Mouse (Mus musculus) ovary, postnatal 36 days (tissue): ENCODE data around the gene Lamb1.

Experiments used
- DNase-seq: peaks from one replicate; pipeline ENCODE4 v3.0.0; 2022; ENCODE audit warnings: low spot score, mixed read lengths

Gene Lamb1

DNA sequence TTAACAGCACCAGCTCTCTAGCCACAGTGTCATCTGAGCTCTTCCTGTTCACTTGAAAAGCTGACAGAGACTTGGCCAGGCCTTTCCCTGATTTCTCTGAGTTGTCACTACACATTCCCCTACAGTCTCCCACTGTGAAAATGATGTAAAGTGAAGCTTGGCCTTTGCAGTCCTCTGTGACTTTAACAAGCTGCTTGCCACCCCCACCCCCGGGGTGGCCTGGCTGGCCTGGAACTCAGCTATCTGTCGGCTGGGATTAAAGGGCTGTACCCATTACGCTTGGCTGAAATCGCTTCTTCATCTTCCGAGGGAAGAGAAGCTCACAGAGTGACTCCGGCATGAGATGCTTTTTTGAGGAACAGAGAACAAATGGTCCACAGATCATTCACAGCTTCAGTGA lies 50.9 kb downstream of the Lamb1 start:
- DNase-seq, result no peak

DNA sequence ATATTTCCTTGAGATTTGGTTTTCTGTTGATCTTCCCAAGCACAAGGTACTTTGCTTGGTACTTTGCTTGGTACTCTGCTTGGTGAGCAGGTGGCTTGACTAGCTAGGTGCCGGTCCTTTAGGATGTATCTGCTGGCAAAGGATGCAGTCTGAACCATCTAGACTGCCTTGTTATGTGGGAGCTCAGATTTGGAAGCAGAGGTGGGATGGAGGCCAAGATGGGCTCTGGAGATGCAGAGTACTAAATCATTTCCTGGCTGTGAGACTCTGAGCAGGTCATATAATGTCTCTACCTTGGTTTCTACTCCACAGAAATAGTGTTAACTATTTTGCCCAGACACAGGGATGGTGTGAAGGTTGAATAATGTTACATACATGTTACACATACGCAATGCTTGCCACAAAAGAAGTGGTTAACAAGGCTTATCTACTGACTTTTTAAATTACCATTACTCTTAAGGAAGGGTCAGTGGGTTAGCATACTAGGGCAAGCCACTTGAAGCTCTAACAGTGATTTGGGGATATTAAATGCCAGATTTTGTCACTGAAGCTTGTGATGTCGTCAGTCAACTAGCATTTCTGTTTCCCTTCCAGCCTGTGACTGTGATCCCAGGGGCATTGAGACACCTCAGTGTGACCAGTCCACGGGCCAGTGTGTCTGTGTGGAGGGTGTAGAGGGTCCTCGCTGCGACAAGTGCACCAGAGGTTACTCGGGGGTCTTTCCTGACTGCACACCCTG lies 52.8 kb downstream of the Lamb1 start:
- DNase-seq, result no peak

DNA sequence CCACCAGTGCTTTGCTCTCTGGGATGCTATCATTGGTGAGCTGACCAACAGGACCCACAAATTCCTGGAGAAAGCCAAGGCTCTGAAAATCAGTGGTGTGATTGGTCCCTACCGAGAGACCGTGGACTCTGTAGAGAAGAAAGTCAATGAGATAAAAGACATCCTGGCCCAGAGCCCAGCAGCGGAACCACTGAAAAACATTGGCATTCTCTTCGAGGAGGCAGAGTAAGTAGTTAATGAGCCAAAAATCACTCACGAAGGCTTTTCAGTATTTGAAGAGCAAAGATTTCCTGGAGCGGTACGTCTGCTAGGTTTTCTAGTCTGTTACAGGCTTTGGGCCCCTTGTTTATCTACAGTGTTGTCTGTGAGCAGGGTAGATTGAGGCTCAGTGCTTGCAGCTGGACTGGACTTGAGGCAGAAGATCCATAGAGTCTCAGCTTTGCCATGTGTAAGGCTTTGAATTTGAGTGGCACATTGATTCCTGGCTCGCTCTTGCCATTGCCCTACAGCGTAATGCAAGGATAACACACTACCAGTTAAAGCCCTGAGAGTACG lies 53.5 kb downstream of the Lamb1 start:
- peak; percentile 53 for DNase-seq

DNA sequence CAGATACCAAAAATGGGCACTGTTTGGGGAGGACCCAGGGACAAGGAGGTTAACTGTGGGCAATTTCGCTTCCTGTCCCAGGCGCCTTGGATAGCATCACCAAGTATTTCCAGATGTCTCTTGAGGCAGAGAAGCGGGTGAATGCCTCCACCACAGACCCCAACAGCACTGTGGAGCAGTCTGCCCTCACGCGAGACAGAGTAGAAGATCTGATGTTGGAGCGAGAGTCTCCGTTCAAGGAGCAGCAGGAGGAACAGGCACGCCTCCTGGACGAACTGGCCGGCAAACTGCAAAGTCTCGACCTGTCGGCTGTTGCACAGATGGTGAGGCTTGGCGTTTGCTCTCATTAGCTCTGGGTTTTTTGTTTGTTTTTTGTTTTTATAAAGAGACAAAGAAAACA lies 55.8 kb downstream of the Lamb1 start:
- no peak for DNase-seq

DNA sequence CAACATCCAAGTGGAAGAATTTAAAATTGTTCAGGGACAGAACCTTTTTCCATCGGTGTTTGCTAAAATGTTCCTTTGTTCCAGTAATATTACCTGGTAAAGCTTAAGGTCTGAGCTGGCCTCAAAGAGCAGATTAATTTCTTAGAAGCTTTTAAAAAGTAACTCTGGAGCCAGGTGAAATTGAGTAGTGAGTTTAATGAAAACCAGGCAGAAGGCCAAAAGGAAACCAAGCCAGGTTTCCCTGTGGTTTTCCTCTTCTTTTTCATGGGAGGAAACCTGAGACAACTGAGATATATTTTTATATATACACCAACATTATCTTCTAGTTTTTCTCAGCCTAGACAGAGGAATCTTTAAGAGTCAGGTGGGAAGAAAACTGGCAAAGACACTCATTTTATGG lies 56.5 kb downstream of the Lamb1 start:
- DNase-seq, result no peak

DNA sequence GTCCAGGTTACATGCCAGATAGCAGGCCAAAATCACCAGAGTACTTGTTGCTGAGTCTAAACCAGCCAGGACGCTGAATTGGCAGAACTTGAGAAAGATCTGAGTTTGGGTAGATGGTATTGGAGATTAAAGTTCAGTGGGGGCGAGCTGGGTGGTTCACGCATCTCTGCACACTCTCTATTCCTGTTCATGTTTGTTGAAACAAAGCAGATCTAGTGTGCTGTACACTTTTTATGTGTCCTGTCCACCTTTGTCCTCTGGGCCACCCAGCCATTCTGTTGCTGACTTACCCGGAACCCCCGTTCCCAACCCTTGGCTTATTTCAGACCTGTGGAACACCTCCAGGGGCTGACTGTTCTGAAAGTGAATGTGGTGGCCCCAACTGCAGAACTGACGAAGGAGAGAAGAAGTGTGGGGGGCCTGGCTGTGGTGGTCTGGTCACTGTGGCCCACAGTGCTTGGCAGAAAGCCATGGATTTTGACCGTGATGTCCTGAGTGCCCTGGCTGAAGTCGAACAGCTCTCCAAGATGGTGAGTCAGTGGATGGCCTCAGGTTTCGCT lies 58.2 kb downstream of the Lamb1 start:
- no peak for DNase-seq

DNA sequence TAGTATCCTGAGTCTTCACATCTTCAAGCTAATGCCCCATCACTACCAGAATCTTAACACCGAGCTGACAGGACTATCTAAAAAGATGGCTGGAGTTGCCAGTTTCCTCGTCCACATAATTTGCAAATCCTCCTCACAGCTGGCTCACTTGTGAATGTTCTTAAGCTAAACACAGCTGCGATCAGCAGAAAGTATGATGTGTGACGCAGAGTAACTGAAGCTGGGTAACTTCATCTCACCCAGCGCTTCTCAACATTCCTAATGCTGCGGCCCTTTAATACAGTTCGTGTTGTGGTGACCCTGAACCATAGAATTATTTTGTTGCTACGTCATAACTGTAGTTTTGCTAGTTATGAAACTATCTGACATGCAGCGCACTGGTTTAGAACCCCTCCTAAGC lies 62.1 kb downstream of the Lamb1 start:
- no peak for DNase-seq

DNA sequence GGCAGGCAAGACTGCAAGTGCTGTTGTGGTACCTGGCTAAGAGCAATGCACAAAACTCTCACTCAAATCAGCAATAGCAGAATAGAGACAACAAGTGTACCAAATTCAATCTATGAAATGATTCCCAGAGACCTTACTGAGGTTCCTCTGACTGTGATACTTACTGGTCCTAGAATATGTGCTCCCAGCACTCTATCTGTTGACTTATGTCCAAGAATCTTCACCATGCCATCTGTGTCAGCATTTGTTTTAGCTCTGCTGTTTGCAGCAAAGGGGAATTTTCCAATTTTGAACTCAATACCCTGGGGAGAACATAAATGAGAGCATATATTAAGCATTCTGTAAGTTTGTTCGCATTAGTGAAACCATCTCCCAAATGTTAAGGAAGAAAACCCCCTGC lies 68.2 kb downstream of the Lamb1 start:
- no peak for DNase-seq

DNA sequence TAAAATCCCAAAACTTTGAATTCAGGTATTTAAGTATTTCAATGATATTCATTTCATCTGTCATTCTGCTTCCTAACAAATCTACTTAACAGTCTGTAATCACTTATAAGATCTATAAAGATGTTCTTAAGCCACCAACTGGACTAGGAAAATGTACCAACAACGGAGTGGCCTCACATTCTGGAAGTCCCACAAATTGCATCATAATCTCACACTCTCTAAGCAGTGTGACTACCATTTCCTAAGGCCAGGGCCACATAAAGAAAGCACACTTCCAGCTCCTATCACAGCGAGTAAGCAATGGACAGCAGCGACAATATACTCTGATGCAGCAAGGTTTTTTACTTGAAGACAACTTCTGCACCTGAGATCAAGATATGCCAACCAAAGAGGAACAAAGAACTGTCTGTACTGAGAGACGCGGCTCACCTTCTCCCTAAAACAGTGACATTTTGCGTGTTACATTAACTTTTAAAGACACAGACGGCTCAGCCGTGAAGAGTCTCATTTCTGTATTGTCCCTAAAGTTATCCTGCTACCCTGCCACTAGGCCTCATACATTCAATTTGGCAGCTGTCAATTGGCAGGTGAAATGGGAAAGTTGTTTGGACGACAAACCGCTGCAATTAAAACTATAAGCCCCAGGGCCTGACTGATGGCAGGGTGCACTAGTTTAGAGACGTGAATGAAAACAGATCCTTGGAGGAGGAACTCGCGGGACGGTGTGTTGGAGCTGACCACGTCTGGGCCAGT lies 85.3 kb downstream of the Lamb1 start:
- DNase-seq, result no peak

DNA sequence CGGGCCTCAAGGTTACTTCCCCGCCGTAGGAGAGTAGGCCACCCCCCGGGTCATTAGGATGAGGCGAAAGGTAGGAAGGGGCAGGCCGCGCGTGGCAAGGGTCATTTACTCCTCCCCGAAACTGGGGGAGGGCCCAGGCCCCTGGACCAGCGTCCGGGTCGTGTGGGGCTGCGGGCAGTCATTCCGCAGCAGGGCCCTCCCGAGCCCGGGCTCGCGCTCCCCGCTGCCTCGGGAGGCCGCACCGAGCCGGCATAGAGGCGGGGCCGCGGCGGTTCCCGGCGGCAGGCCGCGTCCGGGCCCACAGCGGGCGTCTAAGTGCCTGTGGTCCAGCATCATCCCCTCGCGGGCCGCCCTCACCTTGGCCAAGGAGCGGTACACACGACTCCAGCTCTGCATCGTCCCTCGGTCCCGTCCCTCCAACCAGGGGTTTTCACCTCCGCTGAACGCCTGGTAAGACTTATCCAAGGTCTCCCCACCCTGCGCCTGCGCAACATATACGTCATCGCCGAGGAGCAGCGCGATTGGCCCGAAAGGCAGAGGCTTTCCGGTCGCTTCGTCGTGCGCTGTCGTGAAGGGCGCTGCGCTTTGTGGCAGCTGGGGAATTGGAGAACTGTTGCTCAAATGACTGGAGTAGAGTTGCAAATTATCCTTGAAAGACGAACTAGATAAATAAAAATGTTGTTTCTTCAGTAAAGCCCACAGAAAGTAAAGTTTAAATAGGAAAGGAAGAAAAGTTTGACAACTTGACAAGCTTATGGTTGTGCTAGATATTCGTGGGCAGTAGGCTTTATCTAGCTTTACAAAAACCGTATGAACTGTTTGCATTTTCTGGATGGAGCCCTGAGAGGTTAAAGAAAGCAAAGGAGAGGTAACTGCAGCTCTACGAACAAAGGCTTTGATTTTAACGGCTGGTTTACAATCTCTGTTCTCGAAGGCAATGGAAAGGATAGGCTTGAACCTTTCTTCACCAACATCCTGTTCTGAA lies 86.2 kb downstream of the Lamb1 start, which contains the start of gene Dld:
Gene Dld (minus strand): TSS at position 510 of the 985 bp plus-strand sequence.
- DNase-seq, result peak; percentile 95

DNA sequence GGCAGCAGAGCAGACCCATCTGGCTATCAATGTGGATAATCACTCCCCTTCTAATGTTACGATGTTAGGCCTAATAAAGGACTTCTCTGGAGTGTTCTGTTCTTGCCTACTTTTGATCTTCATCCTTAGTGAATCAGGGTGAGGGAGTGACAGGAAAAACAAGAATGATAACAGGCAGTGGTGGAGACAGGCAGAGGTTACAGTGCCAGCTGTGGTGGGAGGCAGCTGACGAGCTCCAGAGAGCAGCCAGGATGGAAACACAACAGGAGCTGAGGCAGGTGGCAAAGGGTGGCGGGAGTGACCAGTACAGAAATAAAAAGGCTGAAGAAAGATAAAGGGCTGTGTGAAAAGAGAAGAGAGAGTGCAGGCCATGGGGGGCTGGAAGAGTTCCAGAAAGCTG lies 101.4 kb downstream of the Lamb1 start:
- no peak for DNase-seq

DNA sequence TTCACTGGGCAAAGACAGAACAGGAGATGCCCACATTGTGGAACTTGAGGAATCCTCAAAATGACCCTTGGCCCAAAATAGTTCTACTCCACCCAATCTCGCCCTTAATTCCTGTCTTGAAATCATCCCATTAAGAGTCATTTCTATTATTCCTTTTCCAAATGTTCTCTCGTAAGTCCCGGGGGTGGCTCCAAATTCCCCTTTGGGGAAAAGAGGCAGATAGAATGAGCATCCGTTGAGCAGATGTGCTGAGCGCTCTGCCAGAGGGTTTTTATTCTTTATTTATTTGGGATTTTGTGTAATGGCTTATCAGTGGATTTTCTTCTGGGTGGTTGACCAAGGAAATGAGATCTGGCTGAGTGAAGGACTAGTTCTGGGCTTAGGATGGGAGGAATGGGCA lies 102.7 kb downstream of the Lamb1 start:
- no peak for DNase-seq

DNA sequence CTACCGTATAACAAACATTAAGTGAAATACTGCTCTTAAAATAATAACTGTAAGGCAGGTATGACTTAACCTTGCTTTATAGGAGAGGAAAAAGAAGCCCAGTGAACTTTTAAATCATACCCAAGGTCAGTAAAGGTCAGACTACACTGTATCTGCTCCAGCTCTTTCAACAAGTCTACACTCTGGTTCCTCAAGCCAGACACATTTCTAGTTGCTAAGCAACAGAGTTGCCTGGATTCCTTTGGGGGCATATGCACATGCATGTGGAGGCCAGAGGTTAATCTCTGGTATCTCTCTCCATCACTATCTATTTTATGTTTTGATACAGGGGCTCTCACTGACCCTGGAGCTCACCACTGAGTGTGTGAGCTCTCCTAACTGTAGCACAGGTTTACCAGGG lies 104.1 kb downstream of the Lamb1 start:
- no peak for DNase-seq

DNA sequence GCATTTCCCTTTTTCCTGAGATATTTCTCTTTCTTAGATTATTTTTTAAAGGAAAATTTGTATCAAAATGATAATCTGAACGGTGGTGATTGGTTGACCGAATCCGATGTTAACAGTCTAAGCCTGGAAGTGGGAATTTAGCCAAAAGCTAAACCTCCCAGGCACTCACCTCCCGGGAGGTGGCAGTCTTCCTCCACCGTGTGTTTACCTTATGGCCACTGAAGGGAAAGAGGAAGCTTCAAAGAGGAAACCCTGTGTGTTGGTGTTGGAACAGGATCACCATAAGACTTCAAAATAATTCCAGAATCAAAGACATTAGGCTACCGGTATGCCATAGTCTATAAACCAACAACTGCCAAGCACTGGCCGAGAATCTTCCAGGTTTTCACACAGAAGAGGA lies 104.6 kb downstream of the Lamb1 start:
- DNase-seq, result no peak

DNA sequence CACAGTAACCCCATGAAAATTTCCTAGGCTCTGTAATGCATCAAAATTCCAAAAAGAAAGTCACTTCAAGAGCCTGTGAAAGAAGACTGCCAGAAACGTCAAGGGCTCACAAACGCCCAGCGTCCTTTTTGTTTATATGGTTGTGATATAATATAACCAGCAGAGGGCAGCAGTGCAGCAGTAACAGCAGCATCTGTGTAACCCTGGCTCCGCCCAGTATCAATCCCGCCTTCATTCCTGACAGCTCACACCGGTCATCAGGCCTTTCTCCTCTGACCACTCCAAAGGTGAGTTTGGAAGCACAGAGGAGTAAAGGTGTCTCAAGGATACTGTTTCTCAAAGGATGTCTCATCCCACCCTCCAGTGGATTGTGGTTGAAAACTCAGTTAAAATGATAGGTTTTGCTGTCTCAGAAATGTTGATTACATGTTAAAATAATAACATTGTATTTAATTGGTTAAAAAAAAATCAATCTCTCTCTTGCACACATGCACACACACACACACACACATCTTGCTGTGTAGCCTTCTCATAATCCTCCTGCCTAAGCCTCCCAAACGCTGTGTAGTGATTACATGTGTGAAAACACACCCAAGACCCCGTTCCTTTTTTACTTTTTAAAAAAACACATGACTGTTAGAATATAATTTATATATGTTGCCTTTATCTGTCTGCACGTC lies 109.7 kb downstream of the Lamb1 start:
- DNase-seq, result peak; percentile 36

DNA sequence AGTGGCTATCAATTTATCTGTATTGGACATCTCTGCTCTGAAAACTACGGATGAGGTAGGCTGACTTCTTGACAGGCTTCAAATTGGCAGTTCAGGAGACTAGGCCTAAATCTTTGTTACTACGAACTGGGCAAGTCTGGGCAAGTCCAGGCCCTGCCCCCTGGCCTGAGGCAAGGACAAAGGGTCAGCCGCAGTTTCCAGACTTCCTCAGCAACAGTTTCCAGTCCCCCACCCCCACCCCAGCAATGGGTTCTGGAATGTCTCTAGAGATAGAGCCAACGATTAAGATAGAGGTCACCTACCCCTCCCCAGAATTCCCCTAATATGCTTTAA lies 110.2 kb downstream of the Lamb1 start:
- no peak for DNase-seq

DNA sequence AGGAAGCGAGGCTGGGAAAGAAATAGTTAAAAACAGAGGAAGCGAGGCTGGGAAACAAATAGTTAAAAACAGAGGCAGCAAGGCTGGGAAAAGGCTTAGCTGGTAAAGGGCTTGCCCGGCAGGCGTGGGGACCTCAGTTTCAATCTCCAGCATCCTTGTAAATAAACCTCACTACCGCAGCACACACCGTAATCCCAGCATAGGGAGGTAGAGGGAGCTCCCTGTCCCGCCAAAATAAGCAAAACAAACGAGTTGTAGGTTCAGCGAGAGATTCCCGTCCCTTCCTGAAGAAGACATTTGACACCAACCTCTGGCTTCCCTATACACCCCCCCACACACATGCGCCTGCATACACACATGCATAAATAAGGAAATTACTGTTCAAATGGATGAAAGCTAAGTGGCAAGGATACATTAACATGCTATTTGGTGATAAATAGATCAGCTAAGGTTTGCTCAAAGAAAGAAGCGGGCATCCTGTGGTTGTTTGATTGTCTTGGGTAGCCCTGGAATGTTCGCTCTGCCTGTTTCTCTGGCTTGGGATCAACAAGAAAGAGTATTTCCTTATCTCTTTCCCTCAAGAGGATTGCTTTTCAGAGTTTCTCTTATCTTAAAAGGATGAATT lies 111.4 kb downstream of the Lamb1 start:
- no peak for DNase-seq

DNA sequence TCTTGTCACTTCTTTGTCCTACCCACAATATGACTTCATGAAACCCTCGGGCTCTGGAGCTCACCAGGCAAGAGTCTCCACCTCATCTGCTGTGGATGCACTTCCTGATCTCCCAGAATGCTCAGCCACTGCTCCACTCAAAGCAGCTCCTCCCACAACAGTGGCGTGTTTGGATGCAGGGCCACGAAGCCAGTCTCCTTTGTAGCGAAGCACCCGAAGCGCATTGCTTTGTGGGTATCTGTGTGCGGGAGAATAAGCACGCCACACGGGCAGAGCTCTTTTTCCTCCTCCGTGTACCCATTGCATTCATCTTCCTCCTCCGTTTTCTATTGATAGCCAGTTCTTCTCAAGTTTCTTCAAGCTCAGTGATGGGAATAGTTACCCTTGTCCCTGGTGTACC lies 112.2 kb downstream of the Lamb1 start:
- DNase-seq, result no peak
